Mouse (Mus musculus) limb, embryonic 13.5 days (tissue): ENCODE results near the gene Kmt2e. TPM values are rescaled to one million over a fixed set of nuclear protein-coding genes. Genes with fewer than 3 reads are reported as not detected.
"Not testable (repeated sequence)": the region's sequence is repeated elsewhere in the genome, so short reads cannot be mapped to it uniquely, and the experiment has no call there.

Experiments
- ATAC-seq: fragments of 200-750 bp; cut with Nextera tagmentation; 2 replicates; pipeline ENCODE4 v1.8.0; 2017; ENCODE audit warnings: low read depth, moderate number of reproducible peaks, moderate TSS enrichment; ENCODE audit not compliant: low FRiP score
- H3K27ac ChIP-seq: fragments of 300-500 bp; sonication (generic); 2 replicates; pipeline ENCODE4 v1.5.1; 2015; ENCODE audit warnings: inconsistent platforms, mild to moderate bottlenecking, moderate library complexity
- H3K27me3 ChIP-seq: fragments of 300-500 bp; sonication (generic); 2 replicates; pipeline ENCODE4 v1.6.1; 2015; ENCODE audit warnings: mild to moderate bottlenecking, inconsistent platforms
- H3K36me3 ChIP-seq: fragments of 300-500 bp; sonication (generic); 2 replicates; pipeline ENCODE4 v1.6.1; 2015; ENCODE audit warnings: inconsistent platforms, mild to moderate bottlenecking, moderate library complexity
- H3K4me1 ChIP-seq: fragments of 300-500 bp; sonication (generic); 2 replicates; pipeline ENCODE4 v1.6.1; 2015; ENCODE audit warnings: inconsistent platforms
- H3K4me2 ChIP-seq: fragments of 300-500 bp; sonication (generic); replicated peaks from 2 replicates; pipeline ENCODE4 v1.6.1; 2015; ENCODE audit warnings: inconsistent platforms, mild to moderate bottlenecking, moderate library complexity
- H3K4me3 ChIP-seq: fragments of 300-500 bp; sonication (generic); 2 replicates; pipeline ENCODE4 v1.5.1; 2015; ENCODE audit warnings: moderate library complexity, mild to moderate bottlenecking, inconsistent platforms
- H3K9ac ChIP-seq: fragments of 300-500 bp; sonication (generic); 2 replicates; pipeline ENCODE4 v1.6.1; 2015; ENCODE audit warnings: mild to moderate bottlenecking, inconsistent platforms
- H3K9me3 ChIP-seq: fragments of 300-500 bp; sonication (generic); 2 replicates; pipeline ENCODE4 v1.6.1; 2016; ENCODE audit warnings: inconsistent platforms
- WGBS: fragments of 180-500 bp; shearing (Covaris S2); methylation state at CpG from one replicate; pipeline ENCODE4 v1.1.7; 2015; 5-methylcytosine and 5-hydroxymethylcytosine counted together
- polyA plus RNA-seq: library from polyadenylated mRNA; unstranded; fragments of >200 nt; fragmentation: Nextera tagmentation; extraction: Ambion mirVana; gene quantifications from 2 replicates; pipeline ENCODE4 v1.2.1, GENCODE M21; 2015

Gene Kmt2e
- polyA plus RNA-seq, 1 experiment from 2014 or later: 123 TPM

- not testable (repeated sequence) for H3K4me2 ChIP-seq, H3K4me3 ChIP-seq, H3K4me1 ChIP-seq, H3K9ac ChIP-seq, H3K27ac ChIP-seq, H3K9me3 ChIP-seq, ATAC-seq, H3K27me3 ChIP-seq, H3K36me3 ChIP-seq
- WGBS: 83% methylated on average over 3 of the region's 3 CpGs
These were observed 119.1 kb downstream of the Kmt2e start for GRCm38 (mm10) chr5:23553338-23553737.
